Mouse (Mus musculus): ENCODE data around the gene Epn2.

DNA sequence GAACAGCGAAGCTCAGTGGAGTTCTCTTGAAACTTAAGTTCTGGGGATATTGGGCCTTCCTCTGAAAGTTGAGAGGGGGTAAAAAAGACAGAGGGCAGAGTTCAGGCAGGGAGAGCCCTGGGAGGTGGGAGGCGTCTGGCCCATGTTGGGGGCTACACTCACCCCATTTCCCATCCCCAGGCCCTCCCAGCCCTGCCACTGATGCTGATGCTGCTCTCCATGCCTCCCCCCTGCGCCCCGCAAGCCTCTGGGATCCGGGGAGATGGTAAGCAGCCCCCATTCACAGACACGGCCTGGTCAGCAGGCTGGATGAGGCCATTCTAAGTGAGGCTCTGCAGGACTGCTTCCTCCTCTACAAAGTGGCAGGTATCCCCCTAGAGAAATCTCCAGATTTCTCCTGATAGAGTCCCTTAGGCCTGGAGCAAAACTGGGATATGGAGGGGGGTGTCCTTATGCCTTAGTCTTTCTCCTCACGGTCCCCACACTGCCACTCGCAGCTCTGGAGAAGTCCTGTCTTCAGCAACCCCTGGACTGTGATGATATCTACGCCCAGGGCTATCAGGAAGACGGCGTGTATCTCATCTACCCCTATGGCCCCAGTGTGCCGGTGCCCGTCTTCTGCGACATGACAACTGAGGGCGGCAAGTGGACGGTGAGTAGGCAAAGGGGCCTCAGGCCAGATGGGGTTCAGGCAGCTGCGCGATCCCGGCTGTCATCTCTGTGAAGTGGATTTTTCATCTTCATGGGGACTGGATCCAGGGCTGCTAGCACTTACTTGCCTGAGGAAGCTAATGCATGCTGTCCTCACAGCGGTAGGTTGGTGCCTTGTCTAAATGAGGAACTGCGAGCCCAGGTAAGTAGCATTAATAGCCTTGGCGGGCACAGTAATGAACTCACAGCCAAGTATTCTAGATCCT, 93.7 kb downstream of the Epn2 start:
- TF ChIP-seq CTCF (IDR thresholded peaks at IDR 0.05; ENCODE audit: extremely low read depth, insufficient read depth, low read length) (no peak), POLR2A (IDR thresholded peaks at IDR 0.05; ENCODE audit: extremely low read depth, insufficient read depth, low read length) (no peak)
